In genomic region chr1:181020756-181021487, GRCm38 (mm10) we compare ENCODE assay signal across 9 mouse cellular contexts. TPM values are rescaled to one million over a fixed set of nuclear protein-coding genes. Genes with fewer than 3 reads are reported as not detected.
DNase-seq lines count a peak whose midpoint lies in the region; ATAC-seq and TF ChIP-seq lines count a peak whose summit lies in the region.
"Had no signal": no experiment of that assay in that cellular context is flagged by ENCODE, and none has a peak within 500 bp of the region (broad histone marks: within the 10 kb centered on the region; RNA-seq: fewer than 3 reads in every experiment).

Ephx1 (minus strand) TSS chr1:181020904.

- H3K9me3 ChIP-seq in limb, embryonic 10.5 days (replicated peaks) = no peaks in the 10 kb centered on the region
- H3K9me3 ChIP-seq: neural tube, embryonic 12.5 days had no signal

- H3K27ac ChIP-seq in gastrocnemius, adult 2 months = no peak within 1 kb of the TSS
- no peak within 1 kb of the TSS for H3K27ac ChIP-seq in limb, embryonic 10.5 days
- H3K27ac ChIP-seq: neural tube, embryonic 12.5 days had no signal

- no peak for ATAC-seq in activated CD4-positive, CD25-positive, alpha-beta regulatory T cell, adult 4 months

- H3K4me3 ChIP-seq in gastrocnemius, adult 2 months = no peak within 1 kb of the TSS
- H3K4me3 ChIP-seq in limb, embryonic 10.5 days = no peak within 1 kb of the TSS
- H3K4me3 ChIP-seq: neural tube, embryonic 12.5 days had no signal

- no peak for DNase-seq in left cerebral cortex, adult 18-20 months (ENCODE audit: low spot score in 2 of 2)
- DNase-seq in left cerebral cortex, adult 11 months (ENCODE audit: low spot score) = no peak
- DNase-seq in gastrocnemius, adult 2 months = no peak
- DNase-seq in limb, embryonic 10.5 days (ENCODE audit: low spot score) = peak; percentile 7
- no peak for DNase-seq in kidney, postnatal 4 days
- no peak for DNase-seq in embryo, embryonic 11 days
- DNase-seq in cerebellum, postnatal 25 days = no peak

- H3K36me3 ChIP-seq in limb, embryonic 10.5 days = no peaks in the 10 kb centered on the region
- H3K36me3 ChIP-seq: neural tube, embryonic 12.5 days had no signal

- intact Hi-C loops in gastrocnemius, adult 2 months (cut with DNase I) = no loop called here

- no peak for TF ChIP-seq CTCF in gastrocnemius, adult 2 months (IDR thresholded peaks at IDR 0.05)

- WGBS in limb, embryonic 10.5 days = 64% methylated on average over 5 of the region's 5 CpGs

- H3K4me1 ChIP-seq in limb, embryonic 10.5 days = peaks cover 21% of the 10 kb centered on the region

- peaks cover 10% of the 10 kb centered on the region; the same call in 1 of the 2 replicates for H3K27me3 ChIP-seq in limb, embryonic 10.5 days (ENCODE audit: low read depth, poor library complexity, severe bottlenecking)

RNA-seq across cellular contexts. Expression of gene Ephx1, which starts in this region (rescaled TPM):
- 10 to 100 TPM; 27.6 to 30.8 TPM for total RNA-seq in left cerebral cortex, adult 18-20 months (2021)
- 100 to 1,000 TPM; 125 to 176 TPM for polyA plus RNA-seq in activated CD4-positive, CD25-positive, alpha-beta regulatory T cell, adult 4 months (2017; shearing (Covaris generic))
- 10 to 100 TPM; 14.8 to 17.4 TPM for total RNA-seq in gastrocnemius, adult 2 months (2021)
- polyA plus RNA-seq in limb, embryonic 10.5 days (2016; fragmentation: Nextera tagmentation; extraction: Ambion mirVana) = 0.87 and 1.4 TPM in 2 replicates

Comparison
In these comparisons a context has a peak if more than half of its experiments do, and no peak if none do; other contexts are left out.
1. RNA of gene Ephx1 (polyA plus RNA-seq): 125 to 176 TPM in activated CD4-positive, CD25-positive, alpha-beta regulatory T cell, adult 4 months; 0.87 to 1.4 TPM in limb, embryonic 10.5 days; every median in the first group is over 10 times any median in the second.